Mouse (Mus musculus): ENCODE measurements around the gene Grik3.

- TF ChIP-seq CTCF (IDR thresholded peaks at IDR 0.05; ENCODE audit: borderline replicate concordance, insufficient read depth, low read length), result no peak
- no peak for TF ChIP-seq POLR2A (IDR thresholded peaks at IDR 0.05; ENCODE audit: low read depth, low read length)
These were observed 33.1 kb upstream of the Grik3 start for GRCm38 (mm10) chr4:125457152-125458093.

Measured in embryonic fibroblast, embryonic 13.5 days (primary cell).